Mouse (Mus musculus) skeletal muscle tissue, postnatal 0 days (tissue): Measurements from ENCODE around the gene Def8. TPM values are rescaled to one million over a fixed set of nuclear protein-coding genes. Genes with fewer than 3 reads are reported as not detected.

Source experiments
- polyA plus RNA-seq: library from polyadenylated mRNA; unstranded; fragments of >200 nt; fragmentation: Nextera tagmentation; extraction: Ambion mirVana; gene quantifications from 2 replicates; pipeline ENCODE4 v1.2.1, GENCODE M21; 2015

Def8 gene
- 15.8 and 18.1 TPM in 2 replicates for polyA plus RNA-seq

GRCm38 (mm10) chr8:123423441-123423840, at the start of gene Def8:
Gene Def8, plus strand, starts transcription at chr8:123423527.

DNA sequence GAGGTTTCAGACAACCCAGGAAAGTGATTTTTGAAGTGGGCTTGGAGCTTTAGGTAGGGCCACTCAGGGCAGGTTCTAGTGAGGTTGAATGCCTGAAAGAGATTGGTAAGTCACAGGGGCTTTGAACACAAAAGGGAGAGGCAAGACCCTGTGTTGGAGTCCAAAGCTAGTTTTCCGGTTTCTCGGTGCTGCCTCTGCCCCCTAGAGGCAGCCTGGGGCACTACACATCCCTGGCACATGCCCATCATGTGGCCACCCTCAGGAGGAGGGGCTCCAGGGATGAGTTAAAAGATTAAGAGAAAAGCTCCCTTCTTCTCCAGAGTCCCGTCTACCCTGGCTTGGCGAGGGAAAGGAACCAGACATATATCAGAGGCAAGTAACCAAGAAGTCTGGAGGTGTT, 16.5 kb upstream of the Def8 start, which contains the start of gene Mc1r:
Gene Mc1r, plus strand, starts transcription at position 322 of the 400 bp plus-strand sequence.

DNA sequence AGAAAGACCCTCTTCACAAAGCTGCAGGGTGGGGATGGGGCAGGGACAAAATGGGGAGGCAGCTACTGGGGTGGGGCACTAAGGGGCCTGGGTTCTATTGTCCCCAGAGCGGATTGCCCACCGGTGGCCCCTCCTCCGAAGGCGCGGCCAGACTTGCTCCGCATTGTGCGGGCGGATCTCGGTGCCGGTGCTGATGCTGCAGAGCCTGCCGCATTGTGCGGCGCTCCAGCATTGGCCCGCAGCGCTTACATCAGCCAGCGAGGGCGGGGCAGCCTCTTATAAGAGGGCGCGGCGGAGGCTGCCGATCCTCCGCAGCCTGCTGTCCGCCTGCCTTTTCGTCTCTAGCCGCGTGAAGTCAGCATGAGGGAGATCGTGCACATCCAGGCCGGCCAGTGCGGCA, 12.1 kb upstream of the Def8 start, which contains the start of gene Tubb3:
Gene Tubb3, plus strand, starts transcription at position 179 of the 400 bp plus-strand sequence.

GRCm38 (mm10) chr8:123477737-123478258, 54.5 kb downstream of the Def8 start, which contains the start of gene Afg3l1:
Gene Afg3l1, plus strand, starts transcription at chr8:123477903.

Other genes with a start within 250 kb of the Def8 start
- 14.2 and 14.8 TPM in 2 replicates for gene Dpep1, start 237.3 kb upstream of the Def8 start, polyA plus RNA-seq
- gene Chmp1a, start 210.8 kb upstream of the Def8 start, polyA plus RNA-seq = 76.6 and 84.8 TPM in 2 replicates
- gene Spata33, start 210.7 kb upstream of the Def8 start, polyA plus RNA-seq = 1.2 and 1.4 TPM in 2 replicates
- 11.7 and 13.6 TPM in 2 replicates for gene Cdk10, start 198.7 kb upstream of the Def8 start, polyA plus RNA-seq
- gene Spata2l, start 187.3 kb upstream of the Def8 start, polyA plus RNA-seq = 1.3 and 1.6 TPM in 2 replicates
- 8.6 and 9.3 TPM in 2 replicates for gene Zfp276, start 169.3 kb upstream of the Def8 start, polyA plus RNA-seq
- gene Vps9d1, start 169.2 kb upstream of the Def8 start, polyA plus RNA-seq = 11.8 and 13.8 TPM in 2 replicates
- gene Fanca, start 105.0 kb upstream of the Def8 start, polyA plus RNA-seq = 3.5 and 4.5 TPM in 2 replicates
- gene Spire2, start 90.8 kb upstream of the Def8 start, polyA plus RNA-seq = 0.43 and 0.45 TPM in 2 replicates
- gene Tcf25, start 49.8 kb upstream of the Def8 start, polyA plus RNA-seq = 124 and 137 TPM in 2 replicates
- not detected in 2 replicates for gene Mc1r, start 16.4 kb upstream of the Def8 start, polyA plus RNA-seq
- gene Tubb3, start 12.1 kb upstream of the Def8 start, polyA plus RNA-seq = 0.19 and 0.33 TPM in 2 replicates
- gene Afg3l1, start 54.4 kb downstream of the Def8 start, polyA plus RNA-seq = 26.0 and 29.9 TPM in 2 replicates
- gene Dbndd1, start 91.9 kb downstream of the Def8 start, polyA plus RNA-seq = 1.9 and 2.8 TPM in 2 replicates
- 8.4 and 9.6 TPM in 2 replicates for gene Gas8, start 95.3 kb downstream of the Def8 start, polyA plus RNA-seq
- 1.6 and 3.3 TPM in 2 replicates for gene Rhou, start 230.4 kb downstream of the Def8 start, polyA plus RNA-seq